Mouse (Mus musculus): ENCODE measurements around the gene Pmm2.

Pmm2 gene

DNA sequence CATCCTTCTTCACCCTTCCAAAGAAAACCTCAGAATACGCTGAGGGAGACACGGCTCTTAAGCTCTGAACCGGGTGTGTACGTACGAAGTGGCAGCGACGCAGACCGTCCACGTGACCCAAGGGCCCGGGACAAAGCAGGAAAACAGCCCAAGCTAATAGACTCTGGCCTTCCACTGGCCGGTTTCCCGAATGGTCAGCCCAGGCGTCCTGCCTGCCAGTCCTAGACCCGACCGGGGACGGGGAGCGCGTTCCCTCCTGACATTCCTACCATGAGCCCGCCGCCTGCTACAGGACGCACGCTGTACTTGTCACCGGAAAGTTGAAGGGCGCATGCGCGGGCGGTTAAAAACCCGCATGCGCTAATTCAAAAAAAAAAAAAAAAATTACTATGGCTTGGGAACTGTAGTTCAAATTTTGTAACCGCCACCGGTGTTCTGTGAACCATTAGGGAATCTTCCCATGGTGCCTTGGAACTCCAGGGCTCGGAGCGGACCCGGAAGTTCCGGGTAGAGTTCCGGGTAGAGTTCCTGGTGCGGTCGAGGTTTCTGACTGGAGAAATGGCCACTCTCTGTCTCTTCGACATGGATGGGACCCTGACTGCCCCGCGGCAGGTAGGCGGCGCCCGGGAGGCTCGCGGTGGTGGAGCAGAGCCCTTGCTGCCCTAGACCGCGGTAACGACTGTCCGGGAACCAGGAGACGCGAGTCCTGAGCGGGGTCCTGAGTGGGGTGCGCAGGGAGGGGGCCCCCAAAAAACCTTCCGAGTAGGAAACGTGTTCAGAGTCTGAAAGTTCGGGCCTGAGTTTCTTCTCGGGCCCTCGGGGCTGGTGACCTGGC, at the start of gene Pmm2, which contains the start of gene Tmem186:
TSS of gene Pmm2 (plus strand) at position 458 of the 835 bp plus-strand sequence.
TSS of gene Tmem186 (minus strand) at position 496 of the 835 bp plus-strand sequence.
- in situ Hi-C loops (cut with MboI; ENCODE audit: unreplicated experiment in 2 of 2): loop anchor here in 1 of 2 experiments (5.0 kb wide), 1 partner anchor 35 kb away; the partner anchor contains the start of gene Carhsp1

DNA sequence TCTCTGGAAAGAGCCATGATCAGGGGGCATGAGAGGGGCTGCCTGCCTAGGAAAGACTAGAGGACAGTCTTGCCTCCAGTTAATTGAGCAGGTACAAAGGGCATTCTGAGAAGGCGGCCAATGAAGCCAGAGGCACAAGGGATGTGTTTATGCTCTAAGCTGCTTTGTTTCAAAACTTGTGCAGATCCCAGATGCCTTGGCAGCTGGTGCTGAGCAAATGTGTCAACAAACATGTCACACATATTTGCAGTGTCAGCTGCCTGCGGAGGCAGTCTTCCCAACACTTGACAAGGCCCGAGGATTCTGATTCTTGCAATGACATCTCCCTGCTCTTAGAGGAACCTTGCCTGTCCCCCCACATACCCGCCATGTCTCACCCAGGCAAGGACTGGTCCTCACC, 42.1 kb upstream of the Pmm2 start:
- in situ Hi-C loops (cut with MboI; ENCODE audit: unreplicated experiment in 2 of 2): no loop called here

DNA sequence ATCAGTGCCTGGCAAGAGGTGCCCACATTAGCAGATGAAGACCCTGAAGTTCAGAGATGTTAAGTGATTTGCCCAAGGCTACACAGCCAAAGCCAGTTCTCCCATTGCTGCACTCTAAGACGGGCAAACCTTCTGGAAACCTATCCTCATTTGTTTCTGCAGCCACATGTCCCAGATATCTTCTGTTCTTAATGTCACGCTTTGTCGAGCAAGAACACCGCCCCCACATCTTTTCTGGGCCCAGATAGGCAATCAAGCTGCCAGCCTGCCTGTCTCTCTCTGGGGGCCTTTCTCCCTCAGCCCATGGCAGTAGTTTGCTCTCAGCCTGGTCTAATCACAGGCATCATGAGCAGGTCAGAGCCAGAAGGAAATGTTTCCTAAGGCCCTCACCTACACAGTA, 41.1 kb upstream of the Pmm2 start:
- in situ Hi-C loops (cut with MboI; ENCODE audit: unreplicated experiment in 2 of 2): no loop called here

DNA sequence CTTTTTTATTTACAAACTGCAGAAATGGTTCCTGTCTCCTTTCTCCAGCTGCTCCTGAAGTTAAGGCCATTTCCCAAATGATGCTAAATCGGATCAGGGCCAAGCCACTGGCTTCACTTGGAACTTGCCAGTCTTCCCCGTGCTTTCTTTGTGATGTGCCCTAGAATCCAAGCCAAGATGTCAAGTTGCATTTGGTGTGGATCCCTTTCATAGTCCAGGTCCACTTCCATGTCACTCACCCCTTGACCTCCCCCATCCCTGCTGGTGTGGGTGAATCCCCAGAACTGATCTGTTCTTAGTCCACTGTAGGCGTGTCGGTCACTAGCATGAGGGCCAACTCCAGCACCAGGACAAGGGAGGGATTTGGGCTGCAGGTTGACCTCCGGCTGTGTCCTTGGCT, 40.0 kb upstream of the Pmm2 start:
- in situ Hi-C loops (cut with MboI; ENCODE audit: unreplicated experiment in 2 of 2): no loop called here

DNA sequence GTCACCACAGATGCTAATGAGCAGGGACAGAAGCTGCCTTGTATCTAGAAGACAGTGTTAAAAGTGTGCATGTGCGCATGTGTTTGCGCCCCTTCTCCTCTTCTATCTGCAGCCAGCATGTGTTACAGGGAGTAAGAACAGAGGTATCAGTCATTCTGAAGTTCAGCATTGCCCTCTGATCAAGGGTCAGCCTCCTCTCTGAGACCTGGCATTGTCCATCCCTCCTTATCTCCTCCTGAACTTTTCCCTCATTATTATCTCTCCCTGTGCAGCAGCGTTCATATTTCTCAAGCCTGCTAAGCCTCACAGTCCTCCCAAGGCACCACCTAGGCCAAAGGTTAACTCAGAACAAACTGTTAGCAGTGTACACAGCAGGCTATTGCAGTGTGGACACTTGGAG, 33.7 kb upstream of the Pmm2 start:
- in situ Hi-C loops (cut with MboI; ENCODE audit: unreplicated experiment in 2 of 2): no loop called here

DNA sequence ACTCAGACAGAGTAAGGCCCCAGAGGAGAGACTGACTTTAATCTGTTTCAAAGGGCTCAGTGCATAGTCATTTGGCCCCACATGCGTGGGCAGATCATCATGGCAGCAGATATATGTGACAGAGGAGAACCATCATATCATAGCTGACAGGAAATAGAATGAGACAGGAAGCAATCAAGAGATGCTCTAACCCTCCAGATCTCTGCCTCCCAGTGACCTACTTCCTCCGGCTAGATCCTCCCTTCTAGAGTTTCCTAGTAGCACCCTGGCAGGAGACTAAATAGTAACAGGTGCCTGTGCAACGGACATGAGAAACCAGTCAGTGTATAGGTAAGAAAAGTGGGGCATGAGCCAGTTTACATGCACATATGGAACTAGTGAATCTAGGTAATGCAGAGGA, 27.1 kb upstream of the Pmm2 start:
- in situ Hi-C loops (cut with MboI; ENCODE audit: unreplicated experiment in 2 of 2): no loop called here

DNA sequence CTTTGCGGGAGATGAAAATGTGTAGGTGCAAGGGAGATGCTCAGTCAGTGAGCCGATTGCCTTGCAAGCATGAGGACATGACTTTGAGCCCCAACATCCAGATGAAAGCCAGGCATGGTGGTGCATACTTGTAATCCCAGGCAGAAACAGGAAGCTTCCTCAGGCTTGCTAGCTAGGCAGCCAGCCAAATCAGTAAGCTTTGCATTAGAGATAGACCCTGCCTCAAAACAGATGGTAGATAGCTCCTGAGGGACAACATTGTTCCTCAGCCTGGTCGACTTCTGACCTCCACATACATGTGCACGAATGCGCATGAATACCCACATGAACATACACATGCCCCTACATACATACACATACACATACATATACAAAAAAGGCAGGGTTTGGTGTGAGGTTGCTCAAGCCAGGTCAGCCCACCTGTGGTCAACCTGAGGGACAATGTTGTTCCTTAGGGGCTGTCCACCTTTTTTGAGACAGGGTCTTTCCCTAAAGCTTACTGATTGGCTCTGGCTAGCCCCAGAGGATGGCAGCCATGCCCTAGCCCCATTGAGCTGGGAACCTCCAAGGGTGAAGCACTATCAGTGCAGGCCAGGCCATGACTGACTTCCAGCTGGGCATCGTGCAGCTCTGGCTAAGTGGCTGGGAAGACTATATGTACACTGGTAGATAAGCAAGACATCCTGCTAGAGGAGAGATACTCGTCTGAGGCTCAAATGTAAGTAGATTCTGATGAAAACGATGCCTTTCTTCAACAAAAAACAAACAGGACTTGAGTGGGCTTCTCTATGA, 25.1 kb upstream of the Pmm2 start:
- in situ Hi-C loops (cut with MboI; ENCODE audit: unreplicated experiment in 2 of 2): no loop called here

DNA sequence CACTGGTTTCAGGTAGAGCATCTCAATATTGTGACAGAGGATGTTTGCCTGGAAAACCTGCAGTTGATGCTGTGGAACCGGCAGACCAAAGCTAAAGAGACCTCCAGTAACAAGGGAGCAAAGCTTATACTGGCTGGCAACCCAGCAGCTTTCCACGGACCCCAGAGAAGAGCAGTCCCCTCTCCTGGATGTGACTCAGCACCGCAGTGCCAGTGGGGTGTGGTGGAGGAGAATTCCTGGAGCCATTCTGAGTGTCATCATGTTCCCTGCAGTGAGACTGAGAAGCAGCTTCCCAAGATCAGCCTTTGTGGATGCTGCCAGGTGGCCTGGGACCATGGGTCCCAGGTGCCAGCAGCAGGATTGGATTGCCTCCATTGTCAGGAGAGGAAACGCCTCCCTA, 24.4 kb upstream of the Pmm2 start:
- in situ Hi-C loops (cut with MboI; ENCODE audit: unreplicated experiment in 2 of 2): no loop called here

DNA sequence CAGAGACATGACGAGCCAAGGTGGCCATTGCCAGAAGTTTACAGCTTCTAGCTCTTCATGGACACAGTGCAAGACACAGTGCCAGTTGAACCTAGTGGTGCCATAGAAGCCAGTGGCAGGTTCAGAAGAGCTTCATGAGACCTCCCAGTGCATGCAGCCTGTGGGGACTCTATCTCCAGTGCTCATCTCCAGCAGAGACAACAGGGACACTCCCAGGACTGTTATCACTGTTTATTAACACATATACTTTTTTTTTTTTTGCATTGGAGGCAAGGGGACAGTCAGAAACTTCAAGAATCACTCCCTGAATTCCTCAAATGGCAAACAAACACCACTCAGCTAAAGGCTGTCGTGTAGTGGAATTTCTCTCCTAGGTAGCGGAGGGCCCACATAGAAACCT, 24.0 kb upstream of the Pmm2 start:
- in situ Hi-C loops (cut with MboI; ENCODE audit: unreplicated experiment in 2 of 2): no loop called here

DNA sequence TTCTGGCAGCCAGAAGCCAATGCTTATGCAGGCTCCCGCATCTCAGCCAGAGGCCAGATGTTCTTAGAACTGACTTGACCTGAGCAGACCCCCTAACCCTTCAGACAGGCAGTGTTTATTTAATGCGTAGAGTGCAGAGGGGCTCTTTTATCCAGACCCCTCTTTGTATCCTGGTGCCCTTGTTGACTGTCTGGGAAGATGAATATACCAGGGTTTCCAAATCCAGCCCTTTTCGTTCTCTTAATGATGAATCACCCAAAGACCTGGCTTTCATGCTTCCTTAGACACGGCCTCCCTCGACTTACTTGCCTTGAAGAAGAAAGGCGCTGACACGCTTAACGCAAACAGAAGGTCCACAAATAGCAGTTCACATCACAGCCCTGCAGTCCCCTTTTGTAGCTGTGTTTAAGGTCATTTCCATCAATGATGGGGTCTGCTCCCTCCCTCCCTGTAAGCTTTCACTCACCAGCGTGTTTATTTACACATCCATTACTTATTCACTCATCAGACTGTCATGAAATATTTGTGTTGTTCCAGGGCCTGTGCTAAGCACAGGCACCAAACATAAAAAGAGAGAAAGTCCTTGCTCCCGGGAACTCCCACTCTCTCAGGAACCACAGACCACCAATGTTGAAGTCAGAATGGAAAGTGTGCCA, 17.7 kb upstream of the Pmm2 start:
- in situ Hi-C loops (cut with MboI; ENCODE audit: unreplicated experiment in 2 of 2): no loop called here

DNA sequence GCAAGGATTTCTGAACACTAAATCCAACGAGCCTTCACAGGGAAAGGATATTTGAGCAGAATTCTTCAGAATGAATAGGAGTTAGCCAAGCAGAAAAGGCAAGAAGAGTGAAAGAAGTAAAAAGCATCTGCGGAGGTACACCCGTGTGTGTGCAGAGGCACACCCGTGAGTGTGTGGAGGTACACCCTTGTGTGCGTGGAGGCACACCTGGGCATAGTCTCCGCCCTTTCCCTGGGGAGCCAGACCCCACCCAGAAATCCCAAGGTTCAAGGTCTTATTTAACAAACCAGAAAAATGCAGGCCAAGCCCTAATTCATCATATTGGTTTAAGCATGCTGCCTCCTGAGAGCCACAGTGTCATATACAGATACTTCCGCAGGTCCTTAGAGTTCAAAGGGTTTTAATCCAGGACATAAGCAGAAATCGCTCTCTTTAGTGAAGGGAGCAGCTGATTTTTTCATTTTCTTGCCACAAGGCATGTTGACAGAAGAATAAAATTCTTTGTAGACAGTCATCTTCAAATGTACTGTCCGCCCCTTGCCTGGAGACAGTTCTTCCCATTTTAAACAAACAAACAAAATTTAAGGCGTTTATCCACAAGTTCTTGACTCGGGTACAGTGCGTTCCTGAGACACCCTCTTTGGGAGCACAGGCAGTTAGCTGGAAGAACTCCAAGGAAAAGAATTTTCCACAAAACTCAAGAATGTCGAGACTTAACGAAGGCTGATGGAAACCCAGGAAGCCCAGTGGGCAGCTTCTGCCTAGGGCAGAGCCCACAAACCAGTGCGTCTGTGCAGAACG, 17.0 kb upstream of the Pmm2 start:
- in situ Hi-C loops (cut with MboI; ENCODE audit: unreplicated experiment in 2 of 2): no loop called here

DNA sequence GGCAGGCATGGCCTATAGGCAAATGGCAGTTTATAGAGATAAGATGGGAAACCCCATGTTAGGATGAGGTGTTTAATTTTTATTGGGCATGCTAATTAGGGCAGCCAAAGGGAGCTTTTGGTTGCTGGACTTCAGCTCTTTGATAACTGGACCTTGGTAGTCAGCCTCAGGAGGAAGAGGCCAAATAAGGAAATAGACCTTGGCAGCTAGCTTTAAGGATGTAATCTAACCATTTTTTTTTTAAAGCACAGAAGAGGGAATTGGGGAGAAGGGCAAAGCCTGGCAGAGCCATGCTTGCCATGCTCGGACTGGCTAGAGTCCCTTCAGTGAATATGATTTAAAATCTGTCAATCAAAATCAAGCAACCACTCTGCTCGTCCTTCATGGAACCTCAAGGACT, 7.1 kb upstream of the Pmm2 start:
- in situ Hi-C loops (cut with MboI; ENCODE audit: unreplicated experiment in 2 of 2): no loop called here

DNA sequence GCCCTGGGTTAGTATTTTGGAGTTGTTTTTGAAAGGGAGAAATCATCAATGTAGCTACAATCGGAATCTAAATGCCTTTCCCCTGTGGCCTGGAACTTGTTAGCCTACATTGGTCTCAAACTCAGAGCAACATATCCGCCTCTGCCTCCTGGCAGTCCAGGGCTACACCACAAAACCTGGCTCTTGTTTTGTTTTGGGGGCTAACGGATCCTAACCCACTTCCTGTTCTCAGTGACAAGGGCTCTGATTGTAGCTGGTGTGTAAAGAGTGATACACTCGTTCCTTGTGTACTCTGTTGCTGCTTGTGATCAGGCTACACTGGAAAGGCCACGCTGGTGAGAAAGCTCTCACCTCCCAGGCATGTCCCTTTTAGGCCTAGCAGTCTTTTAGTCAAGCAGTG, 6.0 kb upstream of the Pmm2 start:
- in situ Hi-C loops (cut with MboI; ENCODE audit: unreplicated experiment in 2 of 2): no loop called here

DNA sequence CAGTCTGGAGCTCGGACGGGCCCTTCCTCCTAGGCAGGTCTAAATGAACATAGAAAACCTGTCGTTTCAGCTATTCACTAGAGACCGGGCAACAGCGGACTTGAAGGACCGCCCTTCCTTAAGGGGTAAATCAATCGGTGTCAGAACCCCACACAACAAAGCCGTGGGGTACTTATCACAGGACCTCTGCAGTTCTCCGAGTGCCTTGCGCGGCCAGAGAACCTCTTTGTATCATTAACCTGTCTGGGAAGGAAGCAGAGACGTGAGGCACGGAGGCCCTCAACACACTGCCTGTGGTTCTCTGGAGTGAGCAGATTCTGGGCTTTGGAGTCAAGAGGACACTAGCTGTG, 632 bp upstream of the Pmm2 start:
- in situ Hi-C loops (cut with MboI; ENCODE audit: unreplicated experiment in 2 of 2): loop anchor here in 1 of 2 experiments (5.0 kb wide), 1 partner anchor 35 kb away; the partner anchor contains the start of gene Carhsp1

DNA sequence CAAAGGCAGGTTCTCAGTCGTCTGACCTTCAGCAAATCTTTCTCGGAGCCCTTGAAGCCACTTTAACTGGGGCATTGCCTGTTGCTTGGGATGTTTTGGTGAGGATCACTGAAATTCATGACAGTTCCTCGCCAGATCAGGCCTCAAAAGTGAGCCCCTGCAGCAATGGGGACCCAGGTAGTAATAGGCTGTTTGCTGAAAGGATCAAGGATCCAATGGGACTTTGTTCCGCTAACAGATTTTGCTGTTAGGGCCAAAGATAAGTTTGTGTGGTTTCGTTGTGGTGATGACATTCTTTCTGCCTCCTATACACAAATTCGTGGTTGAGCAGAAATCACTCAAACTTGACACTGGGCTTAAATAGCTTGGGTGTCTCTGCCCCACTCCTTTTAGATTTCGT, 657 bp downstream of the Pmm2 start:
- in situ Hi-C loops (cut with MboI; ENCODE audit: unreplicated experiment in 2 of 2): loop anchor here in 1 of 2 experiments (5.0 kb wide), 1 partner anchor 34 kb away; the partner anchor contains the start of gene Carhsp1

DNA sequence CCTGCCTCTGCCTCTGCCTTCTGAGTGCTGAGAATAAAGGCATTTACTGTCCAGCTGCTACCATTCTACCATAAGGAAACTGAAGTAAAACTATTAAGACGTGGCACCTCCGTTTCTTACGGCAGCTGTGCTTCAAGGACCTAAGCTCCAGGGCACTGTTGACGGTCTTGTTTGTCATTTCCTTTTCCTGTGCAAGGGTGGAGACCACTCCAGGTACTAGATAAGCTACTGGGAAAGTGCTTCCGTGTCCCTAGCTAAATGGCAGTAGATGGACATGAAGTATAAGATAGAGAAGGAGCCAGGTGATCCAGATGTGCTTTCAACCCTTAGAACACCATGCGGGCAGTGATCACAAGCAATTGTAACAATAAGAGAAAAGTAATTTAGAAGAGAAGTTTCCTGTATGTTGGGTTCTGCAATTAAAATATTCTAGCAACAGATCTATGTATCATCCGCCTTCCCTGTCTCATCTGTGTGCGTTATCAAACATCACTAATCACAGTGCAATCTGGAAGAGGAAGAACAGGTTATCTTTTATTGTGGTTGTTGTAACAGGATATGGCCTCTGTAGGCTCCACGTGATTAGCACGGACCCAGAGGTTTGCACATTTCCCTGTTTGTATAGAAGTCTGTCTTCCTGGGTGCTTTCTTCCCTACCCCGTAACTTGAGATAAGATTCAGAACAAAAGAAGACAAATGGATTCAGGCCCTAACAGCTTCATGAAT, 2.2 kb downstream of the Pmm2 start:
- in situ Hi-C loops (cut with MboI; ENCODE audit: unreplicated experiment in 2 of 2): loop anchor here in 1 of 2 experiments (5.0 kb wide), 1 partner anchor 33 kb away; the partner anchor contains the start of gene Carhsp1

DNA sequence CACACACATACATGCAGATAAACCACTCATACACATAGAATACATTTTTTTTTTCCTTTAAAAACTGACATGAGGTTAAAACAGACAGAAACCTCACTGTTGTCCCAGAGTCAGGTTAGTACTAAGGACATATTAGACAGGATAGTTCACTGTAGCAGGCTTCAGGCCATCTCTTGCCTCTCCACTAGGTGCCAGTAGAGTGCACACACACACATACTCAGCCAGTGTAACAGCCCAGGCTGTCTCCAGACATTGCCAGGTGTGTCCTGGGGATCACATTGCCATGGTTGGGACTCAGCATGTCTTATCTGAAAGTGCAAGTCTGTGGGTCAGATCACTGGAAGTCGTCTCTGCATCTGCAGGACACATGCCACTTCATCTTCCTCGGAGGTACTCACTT, 6.4 kb downstream of the Pmm2 start:
- in situ Hi-C loops (cut with MboI; ENCODE audit: unreplicated experiment in 2 of 2): no loop called here

DNA sequence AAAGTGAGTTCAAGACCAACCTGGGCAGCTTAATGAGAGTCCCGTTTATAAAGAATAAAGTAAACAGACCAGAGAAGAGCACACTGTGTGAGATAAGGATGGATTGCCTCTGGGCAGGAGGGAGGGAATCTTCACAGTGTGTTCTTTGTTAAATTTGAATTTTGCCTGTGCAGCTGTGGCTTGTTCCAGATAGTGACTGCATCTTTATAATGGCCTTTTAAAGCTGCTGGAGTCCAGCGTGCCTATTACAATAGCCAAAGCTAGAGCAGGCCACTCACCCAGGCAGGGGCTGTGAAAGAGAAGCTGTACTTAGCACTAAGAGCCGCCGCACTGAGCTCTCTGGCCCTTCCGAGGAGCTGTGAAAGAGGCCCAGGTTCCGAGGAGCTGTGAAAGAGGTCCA, 8.1 kb downstream of the Pmm2 start:
- in situ Hi-C loops (cut with MboI; ENCODE audit: unreplicated experiment in 2 of 2): no loop called here

DNA sequence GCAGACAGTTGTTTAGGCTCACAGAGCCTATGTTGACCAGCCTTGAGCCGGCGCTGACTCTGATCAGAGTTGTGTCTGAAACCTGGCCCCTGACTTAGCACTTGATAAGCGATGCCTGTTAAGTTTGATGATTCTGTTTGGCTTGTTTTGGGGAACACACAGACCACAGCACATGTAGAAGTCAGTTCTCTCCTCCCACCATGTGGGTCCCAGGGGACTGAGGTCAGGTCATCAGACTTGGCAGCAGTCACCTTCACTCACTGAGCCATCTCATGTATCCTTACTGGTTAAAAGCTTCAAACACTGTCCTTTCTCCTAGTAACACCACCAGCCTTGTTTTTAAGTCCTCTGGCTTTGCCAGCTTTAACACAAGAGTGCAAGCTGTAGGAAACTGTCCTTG, 12.5 kb downstream of the Pmm2 start:
- in situ Hi-C loops (cut with MboI; ENCODE audit: unreplicated experiment in 2 of 2): no loop called here

DNA sequence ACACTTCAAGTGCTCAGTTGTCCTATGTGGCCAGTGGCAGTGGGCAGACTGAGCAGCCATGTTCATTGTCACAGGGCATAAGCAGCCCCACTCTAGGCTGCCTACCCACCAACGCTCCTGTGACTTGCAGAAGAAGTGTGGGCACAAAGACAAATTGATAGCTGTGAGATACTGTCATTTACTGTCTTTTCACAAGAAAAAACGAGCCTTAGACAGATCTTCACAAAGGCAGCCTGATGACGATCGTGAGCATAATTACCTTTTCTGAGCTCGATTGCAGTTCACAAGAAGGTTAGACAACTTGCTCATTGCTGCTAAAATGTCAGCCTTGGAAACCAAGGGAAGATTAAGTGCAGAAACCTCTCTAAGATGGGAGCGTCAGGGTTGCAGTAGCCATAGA, 17.6 kb downstream of the Pmm2 start:
- in situ Hi-C loops (cut with MboI; ENCODE audit: unreplicated experiment in 2 of 2): no loop called here

Measured in v-Abl transformed pro-B cells (cell line).